Mouse (Mus musculus): ENCODE data around the gene Calm2.

DNA sequence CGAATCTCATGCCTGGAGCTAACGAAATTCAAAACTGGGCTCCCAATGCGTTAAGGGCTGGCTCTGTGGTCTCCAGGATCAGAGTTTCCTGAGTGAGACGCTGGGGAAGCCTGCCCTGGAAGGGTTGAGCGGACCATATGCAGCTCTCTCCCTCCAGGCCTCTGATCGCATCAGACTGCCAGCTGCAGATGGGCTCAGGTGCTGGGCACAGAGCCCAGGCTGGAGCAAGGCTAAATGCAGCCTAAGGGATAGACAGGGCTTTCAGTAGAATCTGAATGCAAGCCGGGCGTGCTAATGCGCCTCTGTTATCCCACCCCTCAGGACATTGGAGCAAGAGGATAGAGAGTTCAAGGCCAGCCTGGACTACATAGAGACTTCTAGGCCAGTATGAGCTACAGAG lies 31.8 kb upstream of the Calm2 start:
- TF ChIP-seq GATA1 (IDR thresholded peaks at IDR 0.05; ENCODE audit: low read length), result no peak
- no peak for TF ChIP-seq TAL1 (IDR thresholded peaks at IDR 0.05; ENCODE audit: low read length)
